Mouse (Mus musculus) skeletal muscle tissue, adult 2 months (tissue): ENCODE data around the gene 3110040M04Rik.
A peak's percentile ranks its signal among the peaks of the same experiment; 100 is the strongest.
"Not testable (repeated sequence)": the region's sequence is repeated elsewhere in the genome, so short reads cannot be mapped to it uniquely, and the experiment has no call there.

Experiments used
- DNase-seq: peaks from one replicate; pipeline ENCODE4 v3.0.0-alpha.2; 2012; ENCODE audit warnings: low read depth, low spot score

Gene 3110040M04Rik

GRCm38 (mm10) chr1:151203818-151204217 lies at the start of gene 3110040M04Rik:
Gene 3110040M04Rik (plus strand): TSS chr1:151204121.
- not testable (repeated sequence) for DNase-seq

- not testable (repeated sequence) for DNase-seq
These were observed 49.8 kb upstream of the 3110040M04Rik start for GRCm38 (mm10) chr1:151154131-151154530.

- DNase-seq: no peak
These were observed 47.8 kb upstream of the 3110040M04Rik start for GRCm38 (mm10) chr1:151156129-151156528.

GRCm38 (mm10) chr1:151156777-151157632 lies 46.9 kb upstream of the 3110040M04Rik start:
- DNase-seq: no peak

GRCm38 (mm10) chr1:151157963-151158856 lies 45.7 kb upstream of the 3110040M04Rik start:
- no peak for DNase-seq

GRCm38 (mm10) chr1:151158857-151159510 lies 44.9 kb upstream of the 3110040M04Rik start:
- DNase-seq: no peak

- DNase-seq: no peak
These were observed 37.9 kb upstream of the 3110040M04Rik start for GRCm38 (mm10) chr1:151166031-151166430.

- DNase-seq: no peak
These were observed 36.4 kb upstream of the 3110040M04Rik start for GRCm38 (mm10) chr1:151167297-151168047.

GRCm38 (mm10) chr1:151168637-151169036 lies 35.3 kb upstream of the 3110040M04Rik start:
- no peak for DNase-seq

- peak; percentile 48 for DNase-seq
These were observed 32.1 kb upstream of the 3110040M04Rik start for GRCm38 (mm10) chr1:151171572-151172461.

- DNase-seq: no peak
These were observed 26.6 kb upstream of the 3110040M04Rik start for GRCm38 (mm10) chr1:151177030-151177936.

GRCm38 (mm10) chr1:151177937-151178271 lies 26.0 kb upstream of the 3110040M04Rik start:
- no peak for DNase-seq

- DNase-seq: no peak
These were observed 25.3 kb upstream of the 3110040M04Rik start for GRCm38 (mm10) chr1:151178505-151179083.

GRCm38 (mm10) chr1:151180167-151180566 lies 23.8 kb upstream of the 3110040M04Rik start:
- DNase-seq: no peak

GRCm38 (mm10) chr1:151182266-151182665 lies 21.7 kb upstream of the 3110040M04Rik start, which contains the start of gene Gm47985:
Gene Gm47985 (plus strand): TSS chr1:151182537.
- not testable (repeated sequence) for DNase-seq

- DNase-seq: not testable (repeated sequence)
These were observed 17.7 kb upstream of the 3110040M04Rik start for GRCm38 (mm10) chr1:151186186-151186585.

GRCm38 (mm10) chr1:151186879-151187424 lies 17.0 kb upstream of the 3110040M04Rik start:
- DNase-seq: not testable (repeated sequence)

- no peak for DNase-seq
These were observed 15.5 kb upstream of the 3110040M04Rik start for GRCm38 (mm10) chr1:151188469-151188868.
